Mouse (Mus musculus) adrenal gland, adult 8-10 months (tissue): ENCODE data around the gene Cxadr. TPM values are rescaled to one million over a fixed set of nuclear protein-coding genes. Genes with fewer than 3 reads are reported as not detected.
A peak's percentile ranks its signal among the peaks of the same experiment; 100 is the strongest.
"Not testable (repeated sequence)": the region's sequence is repeated elsewhere in the genome, so short reads cannot be mapped to it uniquely, and the experiment has no call there.

Experiments used
- DNase-seq: peaks from one replicate; pipeline ENCODE4 v3.0.0; 2022
- total RNA-seq, 4 experiments: library from RNA; stranded (reverse); gene quantifications; 2 replicates each; pipeline ENCODE4 v1.2.4; 2022

Gene Cxadr
- total RNA-seq, 4 experiments from 2014 or later, result 2.0 to 18.4 (median 9.3) TPM

GRCm38 (mm10) chr16:78306606-78307005 lies 5.3 kb downstream of the Cxadr start:
- no peak for DNase-seq

GRCm38 (mm10) chr16:78307476-78308192 lies 6.3 kb downstream of the Cxadr start:
- DNase-seq, result no peak

- no peak for DNase-seq
These were observed 8.0 kb downstream of the Cxadr start for GRCm38 (mm10) chr16:78309258-78309657.

GRCm38 (mm10) chr16:78313135-78313887 lies 12.0 kb downstream of the Cxadr start:
- DNase-seq, result no peak

GRCm38 (mm10) chr16:78314026-78314425 lies 12.7 kb downstream of the Cxadr start:
- no peak for DNase-seq

- DNase-seq, result peak; percentile 13
These were observed 15.6 kb downstream of the Cxadr start for GRCm38 (mm10) chr16:78316849-78317248.

GRCm38 (mm10) chr16:78317960-78318359 lies 16.7 kb downstream of the Cxadr start:
- DNase-seq, result no peak

- no peak for DNase-seq
These were observed 18.4 kb downstream of the Cxadr start for GRCm38 (mm10) chr16:78319711-78320110.

- no peak for DNase-seq
These were observed 20.3 kb downstream of the Cxadr start for GRCm38 (mm10) chr16:78321559-78321958.

- DNase-seq, result no peak
These were observed 20.9 kb downstream of the Cxadr start for GRCm38 (mm10) chr16:78322140-78322539.

- DNase-seq, result no peak
These were observed 24.9 kb downstream of the Cxadr start for GRCm38 (mm10) chr16:78325972-78326848.

GRCm38 (mm10) chr16:78327562-78327961 lies 26.3 kb downstream of the Cxadr start:
- DNase-seq, result no peak

GRCm38 (mm10) chr16:78327999-78328398 lies 26.7 kb downstream of the Cxadr start:
- DNase-seq, result no peak

- DNase-seq, result peak; percentile 7
These were observed 35.9 kb downstream of the Cxadr start for GRCm38 (mm10) chr16:78337226-78337625.

GRCm38 (mm10) chr16:78341356-78341755 lies 40.1 kb downstream of the Cxadr start:
- no peak for DNase-seq

GRCm38 (mm10) chr16:78342767-78343166 lies 41.5 kb downstream of the Cxadr start:
- no peak for DNase-seq

GRCm38 (mm10) chr16:78343792-78344191 lies 42.5 kb downstream of the Cxadr start:
- no peak for DNase-seq

- DNase-seq, result no peak
These were observed 45.5 kb downstream of the Cxadr start for GRCm38 (mm10) chr16:78346662-78347327.

- DNase-seq, result no peak
These were observed 46.1 kb downstream of the Cxadr start for GRCm38 (mm10) chr16:78347328-78347926.

GRCm38 (mm10) chr16:78357757-78358156 lies 56.5 kb downstream of the Cxadr start:
- DNase-seq, result no peak

- no peak for DNase-seq
These were observed 60.2 kb downstream of the Cxadr start for GRCm38 (mm10) chr16:78361466-78361865.

GRCm38 (mm10) chr16:78364554-78364953 lies 63.3 kb downstream of the Cxadr start:
- not testable (repeated sequence) for DNase-seq
